Mouse (Mus musculus) kidney, postnatal 0 days (tissue): ENCODE measurements at regions not wholly inside any gene's neighbourhood (a gene's known extent, or its start where the extent isn't known, plus 50 kb on each side); places are given as distances from the start of the nearest gene placed in this dataset.

Experiments
- ATAC-seq: fragments of 200-750 bp; cut with Nextera tagmentation; replicated peaks from 2 replicates; pipeline ENCODE4 v1.8.0; 2017; ENCODE audit warnings: low read depth, moderate number of reproducible peaks, moderate TSS enrichment, moderate library complexity; ENCODE audit not compliant: low FRiP score
- DNase-seq: peaks from one replicate; pipeline ENCODE4 v3.0.0-alpha.2; 2016; ENCODE audit warnings: low spot score
- H3K27ac ChIP-seq: fragments of 300-500 bp; sonication (generic); 2 replicates; pipeline ENCODE4 v1.5.1; 2014; ENCODE audit warnings: mild to moderate bottlenecking
- H3K27me3 ChIP-seq: fragments of 300-500 bp; sonication (generic); 2 replicates; pipeline ENCODE4 v1.6.1; 2014; ENCODE audit warnings: low read length, mixed read lengths; ENCODE audit not compliant: insufficient read depth
- H3K36me3 ChIP-seq: fragments of 300-500 bp; sonication (generic); 2 replicates; pipeline ENCODE4 v1.6.1; 2014; ENCODE audit warnings: low read length, mixed read lengths; ENCODE audit not compliant: insufficient read depth
- H3K4me1 ChIP-seq: fragments of 300-500 bp; sonication (generic); replicated peaks from 2 replicates; pipeline ENCODE4 v1.6.1; 2014; ENCODE audit warnings: antibody characterized with exemption, low read length, mixed read lengths; ENCODE audit not compliant: insufficient read depth
- H3K4me2 ChIP-seq: fragments of 300-500 bp; sonication (generic); 2 replicates; pipeline ENCODE4 v1.6.1; 2014; ENCODE audit warnings: mild to moderate bottlenecking, low read length, moderate library complexity, mixed read lengths
- H3K4me3 ChIP-seq: fragments of 300-500 bp; sonication (generic); replicated peaks from 2 replicates; pipeline ENCODE4 v1.5.1; 2014; ENCODE audit warnings: low read depth, low read length
- H3K9ac ChIP-seq: fragments of 300-500 bp; sonication (generic); 2 replicates; pipeline ENCODE4 v1.6.1; 2014; ENCODE audit warnings: low read depth, low read length
- H3K9me3 ChIP-seq: fragments of 300-500 bp; sonication (generic); replicated peaks from 2 replicates; pipeline ENCODE4 v1.6.1; 2016; ENCODE audit warnings: low read length, inconsistent platforms, mixed read lengths
- CTCF ChIP-seq: IDR thresholded peaks from 2 replicates; pipeline ENCODE4 v1.5.1; 2016; ENCODE audit warnings: antibody characterized with exemption, low read depth, mild to moderate bottlenecking, moderate library complexity
- WGBS: fragments of 180-500 bp; shearing (Covaris S2); extraction: QIAGEN DNeasy Blood & Tissue Kit; methylation state at CpG from one replicate; pipeline ENCODE4 v1.1.7; 2014; 5-methylcytosine and 5-hydroxymethylcytosine counted together

GRCm38 (mm10) chr6:93084286-93084685, 141.0 kb upstream of the Adamts9 start:
- H3K4me3 ChIP-seq, result no peak overlapping the region
- H3K27me3 ChIP-seq, result no peaks in the 10 kb centered on the region
- ATAC-seq, result no peak
- no peak overlapping the region for H3K27ac ChIP-seq
- WGBS, result 91% methylated on average over 1 of the region's 1 CpGs
- no peaks in the 10 kb centered on the region for H3K9me3 ChIP-seq
- no peaks in the 10 kb centered on the region for H3K36me3 ChIP-seq
- no peak overlapping the region for H3K4me2 ChIP-seq
- DNase-seq, result no peak
- H3K4me1 ChIP-seq, result no peaks in the 10 kb centered on the region
- H3K9ac ChIP-seq, result no peak overlapping the region
- no peak for TF ChIP-seq CTCF

- Histone ChIP-seq H3K4me2 (no peak overlapping the region), H3K27me3 (no peaks in the 10 kb centered on the region), H3K4me1 (no peaks in the 10 kb centered on the region), H3K4me3 (no peak overlapping the region), H3K27ac (no peak overlapping the region), H3K9ac (no peak overlapping the region), H3K36me3 (no peaks in the 10 kb centered on the region), H3K9me3 (no peaks in the 10 kb centered on the region)
- ATAC-seq (no peak), DNase-seq (peak; percentile 24)
- WGBS, result 79% methylated on average over 6 of the region's 6 CpGs
- no peak for TF ChIP-seq CTCF
Measured at GRCm38 (mm10) chr6:93083716-93084115, 140.4 kb upstream of the Adamts9 start.

GRCm38 (mm10) chr6:93082205-93082604, 138.9 kb upstream of the Adamts9 start:
- ATAC-seq, result no peak
- H3K27ac ChIP-seq, result no peak overlapping the region
- peak; percentile 65 for DNase-seq

GRCm38 (mm10) chr6:93076681-93077080, 133.4 kb upstream of the Adamts9 start:
- no peak for TF ChIP-seq CTCF
- H3K4me2 ChIP-seq, result no peak overlapping the region
- ATAC-seq (no peak), DNase-seq (no peak)
- H3K9me3 ChIP-seq, result no peaks in the 10 kb centered on the region
- H3K4me1 ChIP-seq, result no peaks in the 10 kb centered on the region
- 97% methylated on average over 1 of the region's 1 CpGs for WGBS
- no peaks in the 10 kb centered on the region for H3K36me3 ChIP-seq
- no peak overlapping the region for H3K9ac ChIP-seq
- no peaks in the 10 kb centered on the region for H3K27me3 ChIP-seq
- no peak overlapping the region for H3K4me3 ChIP-seq
- H3K27ac ChIP-seq, result no peak overlapping the region

More at GRCm38 (mm10) chr6:93082205-93082604, 138.9 kb upstream of the Adamts9 start:
- Histone ChIP-seq H3K4me3 (no peak overlapping the region), H3K4me1 (no peaks in the 10 kb centered on the region), H3K27me3 (no peaks in the 10 kb centered on the region), H3K4me2 (no peak overlapping the region), H3K9me3 (no peaks in the 10 kb centered on the region), H3K36me3 (no peaks in the 10 kb centered on the region), H3K9ac (no peak overlapping the region)
- 31% methylated on average over 4 of the region's 4 CpGs for WGBS
- no peak for TF ChIP-seq CTCF

GRCm38 (mm10) chr6:93075867-93076266, 132.6 kb upstream of the Adamts9 start:
- H3K9ac ChIP-seq, result no peak overlapping the region
- no peak overlapping the region for H3K4me3 ChIP-seq
- DNase-seq (no peak), ATAC-seq (no peak)
- no peak for TF ChIP-seq CTCF
- no peak overlapping the region for H3K27ac ChIP-seq
- no peaks in the 10 kb centered on the region for H3K36me3 ChIP-seq
- H3K4me1 ChIP-seq, result no peaks in the 10 kb centered on the region
- H3K9me3 ChIP-seq, result no peaks in the 10 kb centered on the region
- H3K4me2 ChIP-seq, result no peak overlapping the region
- no peaks in the 10 kb centered on the region for H3K27me3 ChIP-seq
- 48% methylated on average over 5 of the region's 5 CpGs for WGBS

- DNase-seq, result no peak
- no peaks in the 10 kb centered on the region for H3K9me3 ChIP-seq
- no peak for ATAC-seq
- H3K36me3 ChIP-seq, result no peaks in the 10 kb centered on the region
- H3K4me3 ChIP-seq, result no peak overlapping the region
- no peak overlapping the region for H3K27ac ChIP-seq
- no peaks in the 10 kb centered on the region for H3K4me1 ChIP-seq
- WGBS, result 70% methylated on average over 4 of the region's 4 CpGs
- H3K27me3 ChIP-seq, result no peaks in the 10 kb centered on the region
- H3K9ac ChIP-seq, result no peak overlapping the region
- no peak for TF ChIP-seq CTCF
- no peak overlapping the region for H3K4me2 ChIP-seq
Measured at GRCm38 (mm10) chr6:93075011-93075410, 131.7 kb upstream of the Adamts9 start.

- no peak for TF ChIP-seq CTCF
- H3K4me2 ChIP-seq, result no peak overlapping the region
- no peaks in the 10 kb centered on the region for H3K36me3 ChIP-seq
- H3K4me3 ChIP-seq, result no peak overlapping the region
- no peak for DNase-seq
- no peak overlapping the region for H3K27ac ChIP-seq
- peaks cover 11% of the 10 kb centered on the region for H3K4me1 ChIP-seq
- no peak overlapping the region for H3K9ac ChIP-seq
- no peaks in the 10 kb centered on the region for H3K27me3 ChIP-seq
- no peak for ATAC-seq
- WGBS, result 88% methylated on average over 5 of the region's 5 CpGs
- no peaks in the 10 kb centered on the region for H3K9me3 ChIP-seq
Measured at GRCm38 (mm10) chr6:93070916-93071315, 127.6 kb upstream of the Adamts9 start.
